Mouse (Mus musculus): ENCODE measurements around the gene Numb. TPM values are rescaled to one million over a fixed set of nuclear protein-coding genes. Genes with fewer than 3 reads are reported as not detected.
A peak's percentile ranks its signal among the peaks of the same experiment; 100 is the strongest.
"Not testable (repeated sequence)": the region's sequence is repeated elsewhere in the genome, so short reads cannot be mapped to it uniquely, and the experiment has no call there.

Numb gene
- polyA plus RNA-seq, 1 experiment from 2014 or later = 33.1 TPM

- no peak for DNase-seq (ENCODE audit: low spot score)
- Histone ChIP-seq H3K36me3 (ENCODE audit: control insufficient read depth, insufficient read depth, low read length) (peaks cover 6% of the 10 kb centered on the region; the same call in 1 of the 2 replicates), H3K4me1 (ENCODE audit: control insufficient read depth, insufficient read depth, low read length) (0 out of 2 replicates have a peak, but pooled peaks cover 5% of the 10 kb centered on the region), H3K4me2 (ENCODE audit: low read depth, low read length) (no peak overlapping the region), H3K9me3 (ENCODE audit: control insufficient read depth, low read length) (no peaks in the 10 kb centered on the region), H3K27ac (replicated peaks; ENCODE audit: low read depth, low read length) (no peak overlapping the region; the same call in 1 of the 2 replicates), H3K4me3 (ENCODE audit: low read depth, low read length) (no peak overlapping the region), H3K9ac (ENCODE audit: low read depth, low read length) (no peak overlapping the region), H3K27me3 (replicated peaks; ENCODE audit: control insufficient read depth, insufficient read depth, low read length) (no peaks in the 10 kb centered on the region)
- ATAC-seq (ENCODE audit: low read depth) = no peak
- WGBS = 88% methylated on average over 4 of the region's 4 CpGs
Measured at GRCm38 (mm10) chr12:83914202-83914740, 7.5 kb downstream of the Numb start.

GRCm38 (mm10) chr12:83910451-83910850 is 11.3 kb downstream of the Numb start:
- Histone ChIP-seq H3K27me3 (replicated peaks; ENCODE audit: control insufficient read depth, insufficient read depth, low read length) (no peaks in the 10 kb centered on the region), H3K4me1 (ENCODE audit: control insufficient read depth, insufficient read depth, low read length) (0 out of 2 replicates have a peak, but pooled peaks cover 5% of the 10 kb centered on the region), H3K27ac (replicated peaks; ENCODE audit: low read depth, low read length) (no peak overlapping the region), H3K4me3 (ENCODE audit: low read depth, low read length) (no peak overlapping the region), H3K4me2 (ENCODE audit: low read depth, low read length) (no peak overlapping the region), H3K9ac (ENCODE audit: low read depth, low read length) (no peak overlapping the region), H3K9me3 (ENCODE audit: control insufficient read depth, low read length) (no peaks in the 10 kb centered on the region), H3K36me3 (ENCODE audit: control insufficient read depth, insufficient read depth, low read length) (peaks cover 6% of the 10 kb centered on the region; the same call in 1 of the 2 replicates)
- DNase-seq (ENCODE audit: low spot score) (no peak), ATAC-seq (ENCODE audit: low read depth) (no peak)
- WGBS = 82% methylated on average over 2 of the region's 2 CpGs

- Histone ChIP-seq H3K4me3 (ENCODE audit: low read depth, low read length) (no peak overlapping the region), H3K27ac (replicated peaks; ENCODE audit: low read depth, low read length) (no peak overlapping the region), H3K4me2 (ENCODE audit: low read depth, low read length) (no peak overlapping the region), H3K36me3 (ENCODE audit: control insufficient read depth, insufficient read depth, low read length) (peaks cover 17% of the 10 kb centered on the region; the same call in 1 of the 2 replicates), H3K9ac (ENCODE audit: low read depth, low read length) (no peak overlapping the region), H3K4me1 (ENCODE audit: control insufficient read depth, insufficient read depth, low read length) (no peaks in the 10 kb centered on the region), H3K9me3 (ENCODE audit: control insufficient read depth, low read length) (no peaks in the 10 kb centered on the region), H3K27me3 (replicated peaks; ENCODE audit: control insufficient read depth, insufficient read depth, low read length) (no peaks in the 10 kb centered on the region)
- DNase-seq (ENCODE audit: low spot score) = no peak
- 100% methylated on average over 1 of the region's 1 CpGs for WGBS
- ATAC-seq (ENCODE audit: low read depth) = no peak
Measured at GRCm38 (mm10) chr12:83892926-83893325, 28.8 kb downstream of the Numb start.

GRCm38 (mm10) chr12:83891278-83891677 is 30.5 kb downstream of the Numb start:
- Histone ChIP-seq H3K4me1 (ENCODE audit: control insufficient read depth, insufficient read depth, low read length) (no peaks in the 10 kb centered on the region), H3K27me3 (replicated peaks; ENCODE audit: control insufficient read depth, insufficient read depth, low read length) (no peaks in the 10 kb centered on the region), H3K4me2 (ENCODE audit: low read depth, low read length) (no peak overlapping the region), H3K4me3 (ENCODE audit: low read depth, low read length) (no peak overlapping the region), H3K36me3 (ENCODE audit: control insufficient read depth, insufficient read depth, low read length) (peaks cover 17% of the 10 kb centered on the region; the same call in 1 of the 2 replicates), H3K27ac (replicated peaks; ENCODE audit: low read depth, low read length) (no peak overlapping the region), H3K9ac (ENCODE audit: low read depth, low read length) (no peak overlapping the region), H3K9me3 (ENCODE audit: control insufficient read depth, low read length) (no peaks in the 10 kb centered on the region)
- ATAC-seq (ENCODE audit: low read depth) (no peak), DNase-seq (ENCODE audit: low spot score) (no peak)
- WGBS = 100% methylated on average over 2 of the region's 2 CpGs

- H3K4me2 ChIP-seq (ENCODE audit: low read depth, low read length) = no peak overlapping the region
- 90% methylated on average over 1 of the region's 1 CpGs for WGBS
- no peak overlapping the region for H3K27ac ChIP-seq (replicated peaks; ENCODE audit: low read depth, low read length)
- no peak overlapping the region for H3K4me3 ChIP-seq (ENCODE audit: low read depth, low read length)
- no peak for DNase-seq (ENCODE audit: low spot score)
- H3K9ac ChIP-seq (ENCODE audit: low read depth, low read length) = no peak overlapping the region
- no peaks in the 10 kb centered on the region for H3K27me3 ChIP-seq (replicated peaks; ENCODE audit: control insufficient read depth, insufficient read depth, low read length)
- no peaks in the 10 kb centered on the region for H3K4me1 ChIP-seq (ENCODE audit: control insufficient read depth, insufficient read depth, low read length)
- ATAC-seq (ENCODE audit: low read depth) = no peak
- peaks cover 22% of the 10 kb centered on the region for H3K36me3 ChIP-seq (ENCODE audit: control insufficient read depth, insufficient read depth, low read length)
- H3K9me3 ChIP-seq (ENCODE audit: control insufficient read depth, low read length) = no peaks in the 10 kb centered on the region
Measured at GRCm38 (mm10) chr12:83889128-83889527, 32.6 kb downstream of the Numb start.

GRCm38 (mm10) chr12:83885516-83886285 is 36.0 kb downstream of the Numb start:
- no peak overlapping the region for H3K4me2 ChIP-seq (ENCODE audit: low read depth, low read length)
- H3K36me3 ChIP-seq (ENCODE audit: control insufficient read depth, insufficient read depth, low read length) = peaks cover 6% of the 10 kb centered on the region; the same call in 1 of the 2 replicates
- no peak overlapping the region for H3K4me3 ChIP-seq (ENCODE audit: low read depth, low read length)
- H3K27me3 ChIP-seq (replicated peaks; ENCODE audit: control insufficient read depth, insufficient read depth, low read length) = no peaks in the 10 kb centered on the region
- H3K27ac ChIP-seq (replicated peaks; ENCODE audit: low read depth, low read length) = no peak overlapping the region
- ATAC-seq (ENCODE audit: low read depth) (no peak), DNase-seq (ENCODE audit: low spot score) (no peak)
- H3K4me1 ChIP-seq (ENCODE audit: control insufficient read depth, insufficient read depth, low read length) = no peaks in the 10 kb centered on the region
- no peak overlapping the region for H3K9ac ChIP-seq (ENCODE audit: low read depth, low read length)
- no peaks in the 10 kb centered on the region for H3K9me3 ChIP-seq (ENCODE audit: control insufficient read depth, low read length)
- 89% methylated on average over 5 of the region's 7 CpGs for WGBS

- not testable (repeated sequence) for H3K9ac ChIP-seq (ENCODE audit: low read depth, low read length); H3K4me1 ChIP-seq (ENCODE audit: control insufficient read depth, insufficient read depth, low read length); H3K4me3 ChIP-seq (ENCODE audit: low read depth, low read length); H3K4me2 ChIP-seq (ENCODE audit: low read depth, low read length); DNase-seq (ENCODE audit: low spot score); H3K9me3 ChIP-seq (ENCODE audit: control insufficient read depth, low read length); ATAC-seq (ENCODE audit: low read depth); H3K27me3 ChIP-seq (replicated peaks; ENCODE audit: control insufficient read depth, insufficient read depth, low read length); H3K36me3 ChIP-seq (ENCODE audit: control insufficient read depth, insufficient read depth, low read length); H3K27ac ChIP-seq (replicated peaks; ENCODE audit: low read depth, low read length)
- WGBS = 94% methylated on average over 5 of the region's 5 CpGs
Measured at GRCm38 (mm10) chr12:83885065-83885464, 36.7 kb downstream of the Numb start.

DNA sequence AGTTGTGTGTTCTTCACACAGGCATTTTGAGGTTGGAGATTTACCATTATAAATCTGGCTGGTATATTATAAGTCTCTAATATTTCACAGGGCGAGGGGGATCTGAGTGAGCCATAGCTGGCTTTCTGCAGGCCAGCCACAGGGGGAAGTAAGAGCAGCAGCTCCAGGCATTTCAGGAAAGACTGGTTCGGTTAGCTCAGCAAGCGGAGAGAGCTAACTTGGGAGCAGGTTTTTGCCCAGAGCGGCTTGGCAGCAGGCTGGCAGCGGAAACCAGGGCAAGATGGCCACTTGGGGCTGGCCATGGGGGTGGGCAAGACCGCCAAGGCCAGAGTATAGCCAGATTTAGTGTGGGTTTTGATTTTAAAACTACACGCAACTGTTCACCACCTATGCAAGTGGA is 39.2 kb downstream of the Numb start:
- Histone ChIP-seq H3K4me2 (ENCODE audit: low read depth, low read length) (no peak overlapping the region), H3K27ac (replicated peaks; ENCODE audit: low read depth, low read length) (no peak overlapping the region; the same call in 1 of the 2 replicates), H3K9ac (ENCODE audit: low read depth, low read length) (no peak overlapping the region), H3K4me1 (ENCODE audit: control insufficient read depth, insufficient read depth, low read length) (no peaks in the 10 kb centered on the region), H3K4me3 (ENCODE audit: low read depth, low read length) (no peak overlapping the region), H3K9me3 (ENCODE audit: control insufficient read depth, low read length) (no peaks in the 10 kb centered on the region), H3K36me3 (ENCODE audit: control insufficient read depth, insufficient read depth, low read length) (peaks cover 6% of the 10 kb centered on the region; the same call in 1 of the 2 replicates), H3K27me3 (replicated peaks; ENCODE audit: control insufficient read depth, insufficient read depth, low read length) (no peaks in the 10 kb centered on the region)
- whole genome bisulfite sequencing = 78% methylated on average over 7 of the region's 7 CpGs
- peak; percentile 75 for DNase-seq (ENCODE audit: low spot score)
- ATAC-seq (ENCODE audit: low read depth) = 0 out of 2 replicates have a peak, but pooled peaks have one; percentile 47
